Mouse (Mus musculus): ENCODE measurements at regions not wholly inside any gene's neighbourhood (a gene's known extent, or its start where the extent isn't known, plus 50 kb on each side); places are given as distances from the start of the nearest gene placed in this dataset.

DNA sequence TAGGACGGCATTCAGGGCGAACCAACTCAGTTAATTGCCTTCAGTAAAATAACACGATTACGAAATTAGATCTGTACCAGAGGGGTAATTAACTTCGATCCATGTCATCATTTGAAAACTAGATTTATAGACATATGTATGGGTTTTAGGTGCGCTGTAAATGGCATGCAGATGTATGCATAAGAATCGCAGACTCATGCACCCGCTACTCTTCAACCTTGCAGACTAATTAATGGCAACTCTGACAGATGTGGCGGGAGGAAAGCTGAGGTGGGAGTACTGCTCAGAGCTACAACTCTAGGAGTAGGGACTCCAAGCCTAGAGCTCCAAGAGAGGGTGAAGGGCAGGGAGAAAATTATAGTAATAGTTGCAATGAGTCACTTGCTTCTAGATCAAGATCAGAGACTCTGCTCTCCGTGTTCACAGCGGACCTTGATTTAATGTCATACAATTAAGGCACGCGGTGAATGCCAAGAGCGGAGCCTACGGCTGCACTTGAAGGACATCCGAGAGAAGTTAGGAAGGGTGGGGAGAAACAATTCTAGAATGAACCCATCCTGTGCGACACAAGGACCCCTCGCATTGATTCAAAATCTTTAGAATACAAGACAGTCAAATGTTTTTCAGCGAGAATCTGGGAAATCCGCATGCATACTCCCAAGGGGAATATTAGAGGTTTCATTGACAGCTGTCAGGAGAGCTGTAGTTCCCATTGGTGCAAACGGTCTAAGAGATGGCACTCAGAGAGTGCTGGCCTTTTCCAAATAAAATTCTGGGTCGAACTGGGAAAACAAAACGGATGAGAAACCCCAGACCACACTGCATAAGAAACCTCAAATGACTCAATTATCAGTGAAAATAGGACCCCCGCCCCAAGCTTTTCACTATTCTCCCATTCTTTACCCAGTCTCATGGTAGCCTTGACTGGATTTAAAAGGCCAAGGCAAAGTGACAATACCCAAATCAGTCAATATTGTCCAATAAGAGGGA is 152.6 kb upstream of the Cypt12 start:
- no peak for TF ChIP-seq CTCF (IDR thresholded peaks at IDR 0.05; ENCODE audit: low read depth, low read length)
- no peak for TF ChIP-seq POLR2A (IDR thresholded peaks at IDR 0.05; ENCODE audit: borderline replicate concordance, low read depth, low read length)
- no peaks in the 10 kb centered on the region for H3K4me1 ChIP-seq (ENCODE audit: control insufficient read depth, insufficient read depth, low read length)
- no peak overlapping the region for H3K4me3 ChIP-seq (ENCODE audit: insufficient read depth, low read length)
- H3K27ac ChIP-seq (ENCODE audit: insufficient read depth, low read depth, low read length) = no peak overlapping the region

DNA sequence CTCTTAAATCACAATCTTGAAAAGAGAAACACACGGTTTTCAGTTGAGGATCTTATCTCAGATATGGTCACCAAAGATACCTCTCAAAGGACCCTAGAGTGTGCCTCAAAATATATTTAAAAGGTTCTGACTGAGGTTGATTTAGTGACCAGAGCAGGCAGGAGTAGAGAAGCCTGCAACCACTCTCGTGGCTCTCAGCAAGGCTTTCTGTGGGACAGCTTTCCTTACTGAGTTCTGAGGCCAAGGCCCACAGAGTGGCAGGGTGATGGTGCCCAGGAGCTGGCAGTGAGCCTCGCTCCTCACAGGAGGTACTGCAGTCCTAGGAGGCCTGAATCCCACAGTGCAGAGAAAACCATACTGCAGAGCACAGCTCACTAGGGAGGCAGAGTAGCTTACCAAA is 151.4 kb upstream of the Cypt12 start:
- no peak overlapping the region for H3K27ac ChIP-seq (ENCODE audit: insufficient read depth, low read depth, low read length)
- H3K4me3 ChIP-seq (ENCODE audit: insufficient read depth, low read length) = no peak overlapping the region
- no peak for TF ChIP-seq POLR2A (IDR thresholded peaks at IDR 0.05; ENCODE audit: borderline replicate concordance, low read depth, low read length)
- TF ChIP-seq CTCF (IDR thresholded peaks at IDR 0.05; ENCODE audit: low read depth, low read length) = no peak
- H3K4me1 ChIP-seq (ENCODE audit: control insufficient read depth, insufficient read depth, low read length) = no peaks in the 10 kb centered on the region

DNA sequence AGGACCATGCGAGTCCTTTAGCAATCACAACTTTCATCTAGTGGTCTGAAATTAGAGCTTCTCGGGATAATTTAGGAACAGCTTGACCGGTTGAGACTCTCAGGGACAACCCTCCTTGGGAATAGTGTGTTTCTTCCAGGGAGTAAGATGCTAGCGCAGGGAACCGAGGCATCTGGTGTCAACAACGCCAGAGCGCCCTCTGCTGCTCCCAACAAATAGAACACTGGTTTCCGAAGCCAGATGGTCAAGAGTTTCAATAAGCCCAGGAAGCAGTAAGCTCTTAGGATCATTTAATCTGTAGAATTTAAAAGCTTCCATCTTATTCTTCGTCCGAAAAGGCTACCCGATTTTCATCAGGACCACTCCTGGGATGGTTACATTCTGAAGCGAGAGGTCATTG is 149.8 kb upstream of the Cypt12 start:
- TF ChIP-seq CTCF (IDR thresholded peaks at IDR 0.05; ENCODE audit: low read depth, low read length) = 0 out of 2 replicates have a peak, but pooled peaks have one; percentile 20
- no peak for TF ChIP-seq POLR2A (IDR thresholded peaks at IDR 0.05; ENCODE audit: borderline replicate concordance, low read depth, low read length)
- H3K4me3 ChIP-seq (ENCODE audit: insufficient read depth, low read length) = no peak overlapping the region
- H3K4me1 ChIP-seq (ENCODE audit: control insufficient read depth, insufficient read depth, low read length) = no peaks in the 10 kb centered on the region
- no peak overlapping the region for H3K27ac ChIP-seq (ENCODE audit: insufficient read depth, low read depth, low read length)

DNA sequence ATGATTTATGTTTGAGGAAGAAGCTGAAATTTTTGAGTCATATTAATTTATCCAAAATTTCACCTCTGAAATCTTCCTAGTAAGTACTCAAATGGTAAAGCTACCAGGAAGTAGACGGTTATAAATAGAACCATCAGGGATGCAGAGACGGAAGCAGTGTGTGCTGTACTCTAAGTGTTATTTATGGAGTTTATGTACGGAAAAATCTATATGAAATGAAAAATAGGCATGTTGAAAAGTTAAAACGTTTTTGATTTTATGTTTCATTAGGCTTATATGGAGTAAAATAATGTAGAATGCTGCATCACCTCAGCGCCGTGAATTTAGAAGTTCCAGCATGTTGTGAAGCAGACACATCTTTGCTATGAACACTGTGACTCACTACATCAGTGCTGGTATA is 149.1 kb upstream of the Cypt12 start:
- Histone ChIP-seq H3K4me1 (ENCODE audit: control insufficient read depth, insufficient read depth, low read length) (no peaks in the 10 kb centered on the region), H3K4me3 (ENCODE audit: insufficient read depth, low read length) (no peak overlapping the region), H3K27ac (ENCODE audit: insufficient read depth, low read depth, low read length) (no peak overlapping the region)
- no peak for TF ChIP-seq CTCF (IDR thresholded peaks at IDR 0.05; ENCODE audit: low read depth, low read length)
- TF ChIP-seq POLR2A (IDR thresholded peaks at IDR 0.05; ENCODE audit: borderline replicate concordance, low read depth, low read length) = no peak

DNA sequence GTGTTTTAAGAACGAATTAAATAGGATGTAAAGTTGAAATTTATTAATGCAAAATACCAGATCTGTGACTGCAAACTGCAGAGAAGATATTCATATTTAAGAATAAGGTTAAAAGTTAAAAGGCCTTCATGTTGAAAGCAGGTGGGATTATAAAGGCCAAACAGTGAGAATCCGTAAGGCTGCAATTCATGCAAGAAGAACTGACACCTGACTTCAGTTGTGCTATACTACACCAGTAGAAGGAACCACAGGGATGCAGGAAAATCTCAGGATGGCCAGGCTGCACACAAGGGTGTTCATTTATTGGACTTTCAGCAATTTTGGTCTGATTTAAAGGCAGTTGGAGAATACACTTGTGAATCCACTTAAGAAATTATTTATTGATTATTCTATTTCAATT is 147.4 kb upstream of the Cypt12 start:
- H3K4me1 ChIP-seq (ENCODE audit: control insufficient read depth, insufficient read depth, low read length) = no peaks in the 10 kb centered on the region
- no peak for TF ChIP-seq POLR2A (IDR thresholded peaks at IDR 0.05; ENCODE audit: borderline replicate concordance, low read depth, low read length)
- TF ChIP-seq CTCF (IDR thresholded peaks at IDR 0.05; ENCODE audit: low read depth, low read length) = no peak
- no peak overlapping the region for H3K27ac ChIP-seq (ENCODE audit: insufficient read depth, low read depth, low read length)
- H3K4me3 ChIP-seq (ENCODE audit: insufficient read depth, low read length) = no peak overlapping the region

DNA sequence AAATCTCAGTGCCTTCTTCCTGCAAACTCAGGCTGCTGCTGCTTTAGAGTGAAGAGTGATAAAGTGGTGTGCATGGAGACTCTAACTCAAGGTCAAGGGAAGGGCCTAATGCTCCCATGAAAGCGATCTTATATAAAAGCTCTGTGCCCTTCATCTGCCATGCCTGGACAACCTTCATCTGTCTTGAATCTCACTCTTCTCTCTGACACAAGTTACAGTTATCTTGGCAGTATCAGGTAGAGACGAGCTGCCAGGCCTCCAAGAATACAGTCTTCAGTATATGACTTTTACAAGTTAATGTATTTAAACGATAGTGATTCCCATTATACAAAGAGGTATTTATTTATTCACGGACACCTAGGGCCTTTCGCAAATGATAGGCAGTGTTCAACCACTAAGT is 146.7 kb upstream of the Cypt12 start:
- TF ChIP-seq CTCF (IDR thresholded peaks at IDR 0.05; ENCODE audit: low read depth, low read length) (no peak), POLR2A (IDR thresholded peaks at IDR 0.05; ENCODE audit: borderline replicate concordance, low read depth, low read length) (no peak)
- no peaks in the 10 kb centered on the region for H3K4me1 ChIP-seq (ENCODE audit: control insufficient read depth, insufficient read depth, low read length)
- no peak overlapping the region for H3K4me3 ChIP-seq (ENCODE audit: insufficient read depth, low read length)
- no peak overlapping the region for H3K27ac ChIP-seq (ENCODE audit: insufficient read depth, low read depth, low read length)

DNA sequence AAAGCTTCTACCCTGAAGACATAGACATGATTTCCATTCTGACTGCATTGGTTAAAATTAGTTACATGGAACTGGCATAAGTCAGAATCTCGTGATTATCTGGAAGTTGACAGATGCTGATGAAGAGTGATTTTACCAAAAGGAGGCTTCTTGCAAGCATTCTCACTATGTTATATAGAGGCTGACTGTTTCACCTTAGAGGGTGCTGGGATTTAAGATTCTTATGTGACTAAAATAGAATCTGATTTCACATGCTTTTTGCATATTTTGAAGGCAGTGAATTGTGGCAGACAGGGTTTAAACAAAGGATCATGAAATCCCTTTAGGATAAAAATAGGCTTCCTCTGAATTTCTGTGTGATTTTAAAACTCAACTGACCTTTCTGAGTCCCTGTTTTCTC is 143.0 kb upstream of the Cypt12 start:
- no peaks in the 10 kb centered on the region for H3K4me1 ChIP-seq (ENCODE audit: control insufficient read depth, insufficient read depth, low read length)
- H3K27ac ChIP-seq (ENCODE audit: insufficient read depth, low read depth, low read length) = no peak overlapping the region
- no peak overlapping the region for H3K4me3 ChIP-seq (ENCODE audit: insufficient read depth, low read length)
- TF ChIP-seq POLR2A (IDR thresholded peaks at IDR 0.05; ENCODE audit: borderline replicate concordance, low read depth, low read length) (no peak), CTCF (IDR thresholded peaks at IDR 0.05; ENCODE audit: low read depth, low read length) (no peak)

DNA sequence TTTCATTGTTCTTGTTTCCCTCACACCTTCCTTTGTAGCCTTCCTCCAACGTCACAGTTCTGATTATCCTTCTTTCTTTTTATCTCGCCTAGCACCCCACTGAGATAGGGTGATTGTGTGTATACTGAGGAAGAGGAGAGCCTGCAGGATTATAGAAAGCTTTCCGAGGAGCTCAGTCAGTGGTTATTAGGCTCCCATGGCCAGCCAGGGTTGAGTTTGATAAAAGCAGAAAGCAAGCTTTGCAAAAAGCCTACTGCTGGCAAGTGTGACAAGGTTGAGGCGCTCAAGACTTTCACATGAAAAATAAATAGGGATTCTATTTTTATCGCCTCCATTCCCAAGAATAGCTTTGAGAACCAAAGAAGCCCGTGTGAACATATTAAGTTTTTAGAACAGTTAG is 136.9 kb upstream of the Cypt12 start:
- Histone ChIP-seq H3K4me1 (ENCODE audit: control insufficient read depth, insufficient read depth, low read length) (no peaks in the 10 kb centered on the region), H3K27ac (ENCODE audit: insufficient read depth, low read depth, low read length) (no peak overlapping the region), H3K4me3 (ENCODE audit: insufficient read depth, low read length) (no peak overlapping the region)
- TF ChIP-seq CTCF (IDR thresholded peaks at IDR 0.05; ENCODE audit: low read depth, low read length) = no peak
- TF ChIP-seq POLR2A (IDR thresholded peaks at IDR 0.05; ENCODE audit: borderline replicate concordance, low read depth, low read length) = no peak

DNA sequence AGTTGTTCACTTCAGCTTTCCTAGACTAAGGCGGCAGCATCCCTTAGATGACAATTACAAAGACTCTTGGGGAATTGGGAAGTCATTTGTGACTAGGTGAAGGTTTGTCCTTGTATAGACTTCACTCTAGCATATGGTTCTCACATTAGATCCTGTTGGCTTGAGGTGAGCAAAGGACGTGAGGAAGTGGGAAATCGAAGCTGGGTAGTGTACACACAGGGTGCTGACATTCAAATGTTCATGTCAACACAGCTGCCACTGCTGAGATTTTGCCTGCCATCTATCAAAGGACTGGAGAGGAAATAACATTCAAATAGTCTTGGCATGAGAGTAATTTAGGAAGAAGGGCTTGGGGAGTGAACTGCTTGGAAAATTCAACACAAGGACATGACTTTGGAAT is 124.0 kb upstream of the Cypt12 start:
- H3K4me3 ChIP-seq (ENCODE audit: insufficient read depth, low read length) = no peak overlapping the region
- H3K4me1 ChIP-seq (ENCODE audit: control insufficient read depth, insufficient read depth, low read length) = no peaks in the 10 kb centered on the region
- TF ChIP-seq POLR2A (IDR thresholded peaks at IDR 0.05; ENCODE audit: borderline replicate concordance, low read depth, low read length) = no peak
- TF ChIP-seq CTCF (IDR thresholded peaks at IDR 0.05; ENCODE audit: low read depth, low read length) = no peak
- H3K27ac ChIP-seq (ENCODE audit: insufficient read depth, low read depth, low read length) = no peak overlapping the region

DNA sequence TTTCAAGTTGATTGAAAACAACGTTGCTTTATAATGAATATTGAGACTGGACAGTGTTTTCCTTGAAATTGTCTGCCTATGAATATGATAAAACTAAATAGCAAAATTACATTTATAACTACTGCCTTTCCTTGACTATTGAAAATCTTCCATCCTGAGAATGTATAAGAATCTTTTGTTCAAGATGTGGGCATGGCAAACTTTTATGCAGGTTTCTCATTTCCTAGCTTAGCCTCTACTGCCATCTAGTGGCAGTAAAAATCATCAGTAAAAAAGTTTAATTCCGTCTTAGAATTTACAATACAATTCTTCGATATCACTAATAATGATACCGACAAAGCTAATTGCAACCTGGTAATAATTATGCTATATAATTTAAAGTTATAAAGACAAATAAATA is 123.5 kb upstream of the Cypt12 start:
- no peaks in the 10 kb centered on the region for H3K4me1 ChIP-seq (ENCODE audit: control insufficient read depth, insufficient read depth, low read length)
- no peak overlapping the region for H3K4me3 ChIP-seq (ENCODE audit: insufficient read depth, low read length)
- no peak overlapping the region for H3K27ac ChIP-seq (ENCODE audit: insufficient read depth, low read depth, low read length)
- TF ChIP-seq CTCF (IDR thresholded peaks at IDR 0.05; ENCODE audit: low read depth, low read length) = no peak
- TF ChIP-seq POLR2A (IDR thresholded peaks at IDR 0.05; ENCODE audit: borderline replicate concordance, low read depth, low read length) = no peak
